In genomic region chr16:5467587-5467986, GRCm38 (mm10) we compare ENCODE assay signal across 8 mouse cellular contexts.
DNase-seq lines count a peak whose midpoint lies in the region; ATAC-seq lines count a peak whose summit lies in the region.

No protein-coding gene starts in this region.

- no peaks in the 10 kb centered on the region for H3K4me1 ChIP-seq in midbrain, embryonic 11.5 days (ENCODE audit: control insufficient read depth, insufficient read depth, low read length)
- H3K4me1 ChIP-seq in midbrain, embryonic 15.5 days: no peaks in the 10 kb centered on the region
- no peaks in the 10 kb centered on the region for H3K4me1 ChIP-seq in midbrain, embryonic 14.5 days (ENCODE audit: control insufficient read depth, insufficient read depth, low read length)

- no peaks in the 10 kb centered on the region for H3K27me3 ChIP-seq in midbrain, embryonic 11.5 days (ENCODE audit: control insufficient read depth, insufficient read depth, low read length)
- H3K27me3 ChIP-seq in midbrain, embryonic 15.5 days (replicated peaks): no peaks in the 10 kb centered on the region; the same call in 1 of the 2 replicates
- no peaks in the 10 kb centered on the region for H3K27me3 ChIP-seq in midbrain, embryonic 14.5 days (ENCODE audit: control insufficient read depth, insufficient read depth, low read length)

- H3K27ac ChIP-seq in midbrain, embryonic 11.5 days (ENCODE audit: low read depth, low read length): no peak overlapping the region
- no peak overlapping the region for H3K27ac ChIP-seq in midbrain, embryonic 15.5 days
- no peak overlapping the region for H3K27ac ChIP-seq in midbrain, embryonic 14.5 days (replicated peaks; ENCODE audit: low read depth, low read length)

- intact Hi-C loops in heart, postnatal 36 days (cut with DNase I): loop anchor here (1.0 to 5.0 kb wide), 2 partner anchors 60 to 161 kb away; no protein-coding TSS in a partner anchor

- H3K9me3 ChIP-seq in midbrain, embryonic 11.5 days (ENCODE audit: control insufficient read depth, low read length): no peaks in the 10 kb centered on the region
- H3K9me3 ChIP-seq in midbrain, embryonic 15.5 days: no peaks in the 10 kb centered on the region
- no peaks in the 10 kb centered on the region for H3K9me3 ChIP-seq in midbrain, embryonic 14.5 days (ENCODE audit: control insufficient read depth, low read length)

- ATAC-seq in midbrain, embryonic 11.5 days (ENCODE audit: low FRiP score): peak; percentile 59
- ATAC-seq in midbrain, embryonic 15.5 days (replicated peaks): no peak
- 0 out of 2 replicates have a peak, but pooled peaks have one; percentile 48 for ATAC-seq in midbrain, embryonic 14.5 days (ENCODE audit: low FRiP score, low TSS enrichment)

- no peak overlapping the region for H3K4me2 ChIP-seq in midbrain, embryonic 11.5 days
- H3K4me2 ChIP-seq in midbrain, embryonic 15.5 days: no peak overlapping the region
- no peak overlapping the region for H3K4me2 ChIP-seq in midbrain, embryonic 14.5 days (ENCODE audit: low read length)

- no peak overlapping the region for H3K9ac ChIP-seq in midbrain, embryonic 11.5 days (ENCODE audit: low read length)
- H3K9ac ChIP-seq in midbrain, embryonic 15.5 days: no peak overlapping the region
- no peak overlapping the region for H3K9ac ChIP-seq in midbrain, embryonic 14.5 days (replicated peaks; ENCODE audit: low read length)

- WGBS in midbrain, embryonic 11.5 days: 5% methylated on average over 3 of the region's 3 CpGs
- 8% methylated on average over 3 of the region's 3 CpGs for WGBS in midbrain, embryonic 15.5 days
- WGBS in midbrain, embryonic 14.5 days: 4% methylated on average over 3 of the region's 3 CpGs

- DNase-seq in gastrocnemius, postnatal 10 days: peak; percentile 32
- no peak for DNase-seq in gastrocnemius, adult 8-10 months (ENCODE audit: low spot score in 2 of 2)
- DNase-seq in midbrain, embryonic 11.5 days (ENCODE audit: low spot score, missing footprints): peak; percentile 93
- DNase-seq in cerebellum, adult 8-10 months: peak; percentile 30
- peak; percentile 17 to 52 for DNase-seq in heart, postnatal 36 days
- DNase-seq in midbrain, embryonic 14.5 days: peak; percentile 83
- no peak for DNase-seq in urinary bladder, adult 2 months (ENCODE audit: low spot score)

- H3K36me3 ChIP-seq in midbrain, embryonic 11.5 days (ENCODE audit: control insufficient read depth, insufficient read depth, low read length): no peaks in the 10 kb centered on the region
- H3K36me3 ChIP-seq in midbrain, embryonic 15.5 days (replicated peaks): no peaks in the 10 kb centered on the region
- no peaks in the 10 kb centered on the region for H3K36me3 ChIP-seq in midbrain, embryonic 14.5 days (ENCODE audit: control insufficient read depth, insufficient read depth, low read length)

- no peak overlapping the region for H3K4me3 ChIP-seq in midbrain, embryonic 11.5 days (ENCODE audit: low read depth, low read length)
- H3K4me3 ChIP-seq in midbrain, embryonic 15.5 days: no peak overlapping the region
- no peak overlapping the region for H3K4me3 ChIP-seq in midbrain, embryonic 14.5 days (replicated peaks; ENCODE audit: low read depth, low read length)

Comparison
In these comparisons a context has a peak if more than half of its experiments do, and no peak if none do; other contexts are left out.
1. DNase-seq: peak in gastrocnemius, postnatal 10 days (single experiment), midbrain, embryonic 11.5 days (single experiment), cerebellum, adult 8-10 months (single experiment), heart, postnatal 36 days (2 of 2) and midbrain, embryonic 14.5 days (single experiment); none in gastrocnemius, adult 8-10 months (0 of 2) and urinary bladder, adult 2 months (single experiment).